Mouse (Mus musculus) small intestine, adult 2 months (tissue): ENCODE data around the gene Srrd.

Source experiments
- CTCF ChIP-seq: fragments of 200-500 bp; IDR thresholded peaks from 2 replicates; pipeline ENCODE4 v1.5.1; 2012; ENCODE audit warnings: low read depth, mild to moderate bottlenecking, control low read depth, inconsistent platforms, low read length, moderate library complexity, mixed read lengths; ENCODE audit not compliant: insufficient replicate concordance, insufficient read length; ENCODE audit errors: extremely low read depth
- POLR2A ChIP-seq: fragments of 200-500 bp; IDR thresholded peaks from 2 replicates; pipeline ENCODE4 v1.6.1; 2012; ENCODE audit warnings: low read depth, mild to moderate bottlenecking, control low read depth, inconsistent platforms, low read length, moderate library complexity

- TF ChIP-seq CTCF (no peak), POLR2A (no peak)
Observed at GRCm38 (mm10) chr5:112329805-112330564, 12.9 kb downstream of the Srrd start.
